Mouse (Mus musculus): ENCODE results near the gene Oprm1. TPM values are rescaled to one million over a fixed set of nuclear protein-coding genes. Genes with fewer than 3 reads are reported as not detected.

The Oprm1 gene
- polyA plus RNA-seq, 1 experiment from 2014 or later, result 1.2 TPM

- H3K4me3 ChIP-seq (replicated peaks; ENCODE audit: low read depth, low read length), result no peak overlapping the region
- no peaks in the 10 kb centered on the region for H3K9me3 ChIP-seq (ENCODE audit: control insufficient read depth, low read length)
- no peaks in the 10 kb centered on the region for H3K4me1 ChIP-seq (ENCODE audit: control insufficient read depth, insufficient read depth, low read length)
- WGBS, result 72% methylated on average over 7 of the region's 7 CpGs
- H3K9ac ChIP-seq (replicated peaks; ENCODE audit: low read length), result no peak overlapping the region
- DNase-seq (no peak), ATAC-seq (ENCODE audit: low FRiP score, low TSS enrichment) (peak; percentile 18; the same call in 1 of the 2 replicates)
- H3K27me3 ChIP-seq (ENCODE audit: control insufficient read depth, insufficient read depth, low read length), result no peaks in the 10 kb centered on the region
- no peak overlapping the region for H3K27ac ChIP-seq (replicated peaks; ENCODE audit: low read depth, low read length)
- no peaks in the 10 kb centered on the region for H3K36me3 ChIP-seq (ENCODE audit: control insufficient read depth, insufficient read depth, low read length)
- H3K4me2 ChIP-seq (ENCODE audit: low read length), result peak overlapping the region; percentile 51; the same call in 1 of the 2 replicates
These were observed 220.9 kb downstream of the Oprm1 start for GRCm38 (mm10) chr10:6979216-6979615.

GRCm38 (mm10) chr10:6979789-6980188 lies 221.5 kb downstream of the Oprm1 start:
- H3K27ac ChIP-seq (replicated peaks; ENCODE audit: low read depth, low read length), result peak overlapping the region; percentile 45; the same call in 1 of the 2 replicates
- DNase-seq (peak; percentile 48), ATAC-seq (ENCODE audit: low FRiP score, low TSS enrichment) (0 out of 2 replicates have a peak, but pooled peaks have one; percentile 15)
- H3K9ac ChIP-seq (replicated peaks; ENCODE audit: low read length), result peak overlapping the region; percentile 42
- H3K4me2 ChIP-seq (ENCODE audit: low read length), result peak overlapping the region; percentile 51
- peak overlapping the region; percentile 31 for H3K4me3 ChIP-seq (replicated peaks; ENCODE audit: low read depth, low read length)
- no peaks in the 10 kb centered on the region for H3K4me1 ChIP-seq (ENCODE audit: control insufficient read depth, insufficient read depth, low read length)
- H3K9me3 ChIP-seq (ENCODE audit: control insufficient read depth, low read length), result no peaks in the 10 kb centered on the region
- no peaks in the 10 kb centered on the region for H3K27me3 ChIP-seq (ENCODE audit: control insufficient read depth, insufficient read depth, low read length)
- H3K36me3 ChIP-seq (ENCODE audit: control insufficient read depth, insufficient read depth, low read length), result no peaks in the 10 kb centered on the region
- WGBS, result 49% methylated on average over 8 of the region's 8 CpGs

- H3K36me3 ChIP-seq (ENCODE audit: control insufficient read depth, insufficient read depth, low read length), result no peaks in the 10 kb centered on the region
- no peaks in the 10 kb centered on the region for H3K27me3 ChIP-seq (ENCODE audit: control insufficient read depth, insufficient read depth, low read length)
- WGBS, result 20% methylated on average over 6 of the region's 6 CpGs
- no peaks in the 10 kb centered on the region for H3K4me1 ChIP-seq (ENCODE audit: control insufficient read depth, insufficient read depth, low read length)
- DNase-seq (peak; percentile 46), ATAC-seq (ENCODE audit: low FRiP score, low TSS enrichment) (peak; percentile 28; the same call in 1 of the 2 replicates)
- H3K27ac ChIP-seq (replicated peaks; ENCODE audit: low read depth, low read length), result peak overlapping the region; percentile 45; the same call in 1 of the 2 replicates
- H3K4me3 ChIP-seq (replicated peaks; ENCODE audit: low read depth, low read length), result peak overlapping the region; percentile 31
- no peaks in the 10 kb centered on the region for H3K9me3 ChIP-seq (ENCODE audit: control insufficient read depth, low read length)
- peak overlapping the region; percentile 42 for H3K9ac ChIP-seq (replicated peaks; ENCODE audit: low read length)
- peak overlapping the region; percentile 51 for H3K4me2 ChIP-seq (ENCODE audit: low read length)
These were observed 221.9 kb downstream of the Oprm1 start for GRCm38 (mm10) chr10:6980236-6980635.

GRCm38 (mm10) chr10:6982751-6983151 lies 224.4 kb downstream of the Oprm1 start:
- Histone ChIP-seq H3K9ac (replicated peaks; ENCODE audit: low read length) (no peak overlapping the region), H3K27me3 (ENCODE audit: control insufficient read depth, insufficient read depth, low read length) (no peaks in the 10 kb centered on the region), H3K4me3 (replicated peaks; ENCODE audit: low read depth, low read length) (no peak overlapping the region), H3K36me3 (ENCODE audit: control insufficient read depth, insufficient read depth, low read length) (no peaks in the 10 kb centered on the region), H3K9me3 (ENCODE audit: control insufficient read depth, low read length) (no peaks in the 10 kb centered on the region), H3K4me1 (ENCODE audit: control insufficient read depth, insufficient read depth, low read length) (no peaks in the 10 kb centered on the region), H3K27ac (replicated peaks; ENCODE audit: low read depth, low read length) (no peak overlapping the region), H3K4me2 (ENCODE audit: low read length) (no peak overlapping the region)
- 82% methylated on average over 2 of the region's 2 CpGs for WGBS
- ATAC-seq (ENCODE audit: low FRiP score, low TSS enrichment) (no peak), DNase-seq (no peak)

- Histone ChIP-seq H3K27ac (replicated peaks; ENCODE audit: low read depth, low read length) (no peak overlapping the region), H3K27me3 (ENCODE audit: control insufficient read depth, insufficient read depth, low read length) (no peaks in the 10 kb centered on the region), H3K4me2 (ENCODE audit: low read length) (no peak overlapping the region), H3K4me3 (replicated peaks; ENCODE audit: low read depth, low read length) (no peak overlapping the region), H3K36me3 (ENCODE audit: control insufficient read depth, insufficient read depth, low read length) (no peaks in the 10 kb centered on the region), H3K4me1 (ENCODE audit: control insufficient read depth, insufficient read depth, low read length) (no peaks in the 10 kb centered on the region), H3K9ac (replicated peaks; ENCODE audit: low read length) (no peak overlapping the region), H3K9me3 (ENCODE audit: control insufficient read depth, low read length) (no peaks in the 10 kb centered on the region)
- DNase-seq (no peak), ATAC-seq (ENCODE audit: low FRiP score, low TSS enrichment) (no peak)
- 97% methylated on average over 2 of the region's 2 CpGs for WGBS
These were observed 225.1 kb downstream of the Oprm1 start for GRCm38 (mm10) chr10:6983431-6983830.

GRCm38 (mm10) chr10:6986246-6986645 lies 227.9 kb downstream of the Oprm1 start:
- ATAC-seq (ENCODE audit: low FRiP score, low TSS enrichment) (no peak), DNase-seq (no peak)
- WGBS, result 94% methylated on average over 4 of the region's 4 CpGs
- Histone ChIP-seq H3K36me3 (ENCODE audit: control insufficient read depth, insufficient read depth, low read length) (no peaks in the 10 kb centered on the region), H3K27me3 (ENCODE audit: control insufficient read depth, insufficient read depth, low read length) (no peaks in the 10 kb centered on the region), H3K27ac (replicated peaks; ENCODE audit: low read depth, low read length) (no peak overlapping the region), H3K9ac (replicated peaks; ENCODE audit: low read length) (no peak overlapping the region), H3K4me2 (ENCODE audit: low read length) (no peak overlapping the region), H3K9me3 (ENCODE audit: control insufficient read depth, low read length) (no peaks in the 10 kb centered on the region), H3K4me1 (ENCODE audit: control insufficient read depth, insufficient read depth, low read length) (no peaks in the 10 kb centered on the region), H3K4me3 (replicated peaks; ENCODE audit: low read depth, low read length) (no peak overlapping the region)

GRCm38 (mm10) chr10:6987399-6988098 lies 229.2 kb downstream of the Oprm1 start:
- H3K9ac ChIP-seq (replicated peaks; ENCODE audit: low read length), result no peak overlapping the region
- H3K27ac ChIP-seq (replicated peaks; ENCODE audit: low read depth, low read length), result no peak overlapping the region
- H3K4me2 ChIP-seq (ENCODE audit: low read length), result no peak overlapping the region
- WGBS, result 80% methylated on average over 4 of the region's 4 CpGs
- no peaks in the 10 kb centered on the region for H3K9me3 ChIP-seq (ENCODE audit: control insufficient read depth, low read length)
- no peak for ATAC-seq (ENCODE audit: low FRiP score, low TSS enrichment)
- DNase-seq, result no peak
- H3K27me3 ChIP-seq (ENCODE audit: control insufficient read depth, insufficient read depth, low read length), result no peaks in the 10 kb centered on the region
- no peak overlapping the region for H3K4me3 ChIP-seq (replicated peaks; ENCODE audit: low read depth, low read length)
- H3K4me1 ChIP-seq (ENCODE audit: control insufficient read depth, insufficient read depth, low read length), result no peaks in the 10 kb centered on the region
- no peaks in the 10 kb centered on the region for H3K36me3 ChIP-seq (ENCODE audit: control insufficient read depth, insufficient read depth, low read length)

- H3K27me3 ChIP-seq (ENCODE audit: control insufficient read depth, insufficient read depth, low read length), result no peaks in the 10 kb centered on the region
- H3K27ac ChIP-seq (replicated peaks; ENCODE audit: low read depth, low read length), result no peak overlapping the region
- no peaks in the 10 kb centered on the region for H3K9me3 ChIP-seq (ENCODE audit: control insufficient read depth, low read length)
- no peak for DNase-seq
- no peak for ATAC-seq (ENCODE audit: low FRiP score, low TSS enrichment)
- H3K36me3 ChIP-seq (ENCODE audit: control insufficient read depth, insufficient read depth, low read length), result no peaks in the 10 kb centered on the region
- no peak overlapping the region for H3K4me3 ChIP-seq (replicated peaks; ENCODE audit: low read depth, low read length)
- WGBS, result 85% methylated on average over 1 of the region's 1 CpGs
- H3K4me2 ChIP-seq (ENCODE audit: low read length), result no peak overlapping the region
- H3K9ac ChIP-seq (replicated peaks; ENCODE audit: low read length), result no peak overlapping the region
- no peaks in the 10 kb centered on the region for H3K4me1 ChIP-seq (ENCODE audit: control insufficient read depth, insufficient read depth, low read length)
These were observed 230.2 kb downstream of the Oprm1 start for GRCm38 (mm10) chr10:6988555-6988954.

GRCm38 (mm10) chr10:6996895-6997294 lies 238.6 kb downstream of the Oprm1 start:
- Histone ChIP-seq H3K9me3 (ENCODE audit: control insufficient read depth, low read length) (no peaks in the 10 kb centered on the region), H3K9ac (replicated peaks; ENCODE audit: low read length) (no peak overlapping the region), H3K36me3 (ENCODE audit: control insufficient read depth, insufficient read depth, low read length) (no peaks in the 10 kb centered on the region), H3K4me2 (ENCODE audit: low read length) (no peak overlapping the region), H3K27me3 (ENCODE audit: control insufficient read depth, insufficient read depth, low read length) (no peaks in the 10 kb centered on the region), H3K4me1 (ENCODE audit: control insufficient read depth, insufficient read depth, low read length) (no peaks in the 10 kb centered on the region), H3K4me3 (replicated peaks; ENCODE audit: low read depth, low read length) (no peak overlapping the region), H3K27ac (replicated peaks; ENCODE audit: low read depth, low read length) (no peak overlapping the region)
- DNase-seq (no peak), ATAC-seq (ENCODE audit: low FRiP score, low TSS enrichment) (no peak)
- 81% methylated on average over 3 of the region's 3 CpGs for WGBS

All from midbrain, embryonic 14.5 days (tissue).